Mouse (Mus musculus) C2C12 (cell line): ENCODE measurements around the gene Cadps2.

Experiments
- CEBPB ChIP-seq: IDR thresholded peaks from one replicate; pipeline ENCODE4 v1.6.1; 2011; ENCODE audit warnings: low read depth, mild to moderate bottlenecking, control low read depth, moderate library complexity
- CTCF ChIP-seq: IDR thresholded peaks from one replicate; pipeline ENCODE4 v1.5.1; 2011; ENCODE audit not compliant: control insufficient read depth, insufficient read depth, insufficient read length
- MYOG ChIP-seq: IDR thresholded peaks from one replicate; pipeline ENCODE4 v1.6.1; 2011; ENCODE audit not compliant: control insufficient read depth, insufficient read length; ENCODE audit errors: extremely low read depth
- USF1 ChIP-seq: IDR thresholded peaks from one replicate; pipeline ENCODE4 v1.6.1; 2011; ENCODE audit warnings: low read depth, mild to moderate bottlenecking, control low read depth, moderate library complexity

DNA sequence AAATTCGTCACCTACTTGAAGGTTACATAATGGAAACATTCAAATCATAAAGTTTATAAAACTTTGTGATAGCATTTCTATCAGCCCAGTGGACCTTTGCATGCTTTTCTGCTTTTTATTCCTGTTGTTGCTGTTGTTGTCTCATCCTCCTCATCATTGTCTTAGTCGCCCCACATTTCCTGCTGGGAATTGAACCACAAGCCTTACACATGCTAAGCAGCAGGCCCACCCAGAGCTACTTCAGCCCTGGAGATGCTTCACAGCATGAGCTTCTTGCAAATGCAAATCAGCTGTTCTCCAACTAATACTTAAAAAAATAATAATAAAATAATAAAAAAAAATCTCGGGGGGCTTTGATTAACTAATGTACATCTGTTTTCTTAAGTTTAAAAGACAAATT, 8.5 kb downstream of the Cadps2 start:
- TF ChIP-seq CTCF (no peak), MYOG (no peak), USF1 (no peak), CEBPB (no peak)
